Mouse (Mus musculus) liver, embryonic 16.5 days (tissue): ENCODE results near the gene Uvrag. TPM values are rescaled to one million over a fixed set of nuclear protein-coding genes. Genes with fewer than 3 reads are reported as not detected.
A peak's percentile ranks its signal among the peaks of the same experiment; 100 is the strongest.

ENCODE experiments used
- ATAC-seq: fragments of 200-750 bp; cut with Nextera tagmentation; 2 replicates; pipeline ENCODE4 v1.8.0; 2017; ENCODE audit warnings: low read depth, mild to moderate bottlenecking, moderate number of reproducible peaks, moderate library complexity
- H3K27ac ChIP-seq: fragments of 300-500 bp; sonication (generic); 2 replicates; pipeline ENCODE4 v1.5.1; 2014; ENCODE audit warnings: mild to moderate bottlenecking, low read length
- H3K27me3 ChIP-seq: fragments of 300-500 bp; sonication (generic); 2 replicates; pipeline ENCODE4 v1.6.1; 2014; ENCODE audit warnings: low read depth, low read length, mixed read lengths; ENCODE audit not compliant: control insufficient read depth, insufficient read depth
- H3K36me3 ChIP-seq: fragments of 300-500 bp; sonication (generic); 2 replicates; pipeline ENCODE4 v1.6.1; 2014; ENCODE audit warnings: mild to moderate bottlenecking; ENCODE audit not compliant: control insufficient read depth, insufficient read depth
- H3K4me1 ChIP-seq: fragments of 300-500 bp; sonication (generic); 2 replicates; pipeline ENCODE4 v1.6.1; 2014; ENCODE audit warnings: low read depth, low read length, mixed read lengths; ENCODE audit not compliant: control insufficient read depth
- H3K4me2 ChIP-seq: fragments of 300-500 bp; sonication (generic); 2 replicates; pipeline ENCODE4 v1.6.1; 2014; ENCODE audit warnings: low read depth, low read length, mixed read lengths
- H3K4me3 ChIP-seq: fragments of 300-500 bp; sonication (generic); 2 replicates; pipeline ENCODE4 v1.5.1; 2014; ENCODE audit warnings: low read depth, mild to moderate bottlenecking, low read length
- H3K9ac ChIP-seq: fragments of 300-500 bp; sonication (generic); 2 replicates; pipeline ENCODE4 v1.6.1; 2014; ENCODE audit warnings: low read depth, low read length
- H3K9me3 ChIP-seq: fragments of 300-500 bp; sonication (generic); replicated peaks from 2 replicates; pipeline ENCODE4 v1.6.1; 2016; ENCODE audit warnings: low read length; ENCODE audit not compliant: control insufficient read depth
- WGBS: fragments of 180-500 bp; shearing (Covaris S2); extraction: QIAGEN DNeasy Blood & Tissue Kit; methylation state at CpG from one replicate; pipeline ENCODE4 v1.1.7; 2014; ENCODE audit not compliant: insufficient replicate concordance; 5-methylcytosine and 5-hydroxymethylcytosine counted together
- polyA plus RNA-seq: library from polyadenylated mRNA; unstranded; fragments of >200 nt; fragmentation: Nextera tagmentation; extraction: Ambion mirVana; gene quantifications from 2 replicates; pipeline ENCODE4 v1.2.1, GENCODE M21; 2015

Gene Uvrag
- polyA plus RNA-seq, 1 experiment from 2014 or later, result 8.2 TPM

GRCm38 (mm10) chr7:98887811-98888261, 253.1 kb downstream of the Uvrag start:
- H3K9ac ChIP-seq, result no peak overlapping the region
- H3K36me3 ChIP-seq, result no peaks in the 10 kb centered on the region; the same call in 1 of the 2 replicates
- H3K4me1 ChIP-seq, result no peaks in the 10 kb centered on the region
- no peak overlapping the region for H3K4me2 ChIP-seq
- H3K27ac ChIP-seq, result no peak overlapping the region
- no peaks in the 10 kb centered on the region for H3K27me3 ChIP-seq
- no peak for ATAC-seq
- no peak overlapping the region for H3K4me3 ChIP-seq
- WGBS, result 78% methylated on average over 22 of the region's 22 CpGs
- H3K9me3 ChIP-seq, result no peaks in the 10 kb centered on the region

GRCm38 (mm10) chr7:98881887-98882286, 259.1 kb downstream of the Uvrag start:
- Histone ChIP-seq H3K27me3 (no peaks in the 10 kb centered on the region), H3K4me3 (no peak overlapping the region), H3K9me3 (no peaks in the 10 kb centered on the region), H3K9ac (no peak overlapping the region), H3K36me3 (no peaks in the 10 kb centered on the region), H3K4me2 (no peak overlapping the region), H3K27ac (no peak overlapping the region), H3K4me1 (no peaks in the 10 kb centered on the region)
- 48% methylated on average over 4 of the region's 4 CpGs for WGBS
- ATAC-seq, result no peak

GRCm38 (mm10) chr7:98879176-98879575, 261.8 kb downstream of the Uvrag start:
- Histone ChIP-seq H3K4me3 (no peak overlapping the region), H3K9me3 (no peaks in the 10 kb centered on the region), H3K4me1 (no peaks in the 10 kb centered on the region), H3K36me3 (no peaks in the 10 kb centered on the region), H3K4me2 (no peak overlapping the region), H3K27me3 (no peaks in the 10 kb centered on the region), H3K9ac (no peak overlapping the region), H3K27ac (no peak overlapping the region)
- ATAC-seq, result no peak
- WGBS, result 73% methylated on average over 2 of the region's 2 CpGs

GRCm38 (mm10) chr7:98876119-98876518, 264.8 kb downstream of the Uvrag start:
- no peaks in the 10 kb centered on the region for H3K36me3 ChIP-seq
- 51% methylated on average over 13 of the region's 13 CpGs for WGBS
- no peak for ATAC-seq

GRCm38 (mm10) chr7:98875390-98875990, 265.5 kb downstream of the Uvrag start:
- H3K4me1 ChIP-seq, result no peaks in the 10 kb centered on the region
- WGBS, result 47% methylated on average over 13 of the region's 13 CpGs
- H3K27ac ChIP-seq, result no peak overlapping the region
- no peak overlapping the region for H3K4me3 ChIP-seq
- no peaks in the 10 kb centered on the region for H3K9me3 ChIP-seq
- H3K4me2 ChIP-seq, result no peak overlapping the region
- H3K9ac ChIP-seq, result no peak overlapping the region
- no peaks in the 10 kb centered on the region for H3K27me3 ChIP-seq
- no peak for ATAC-seq
- no peaks in the 10 kb centered on the region for H3K36me3 ChIP-seq

More at GRCm38 (mm10) chr7:98876119-98876518, 264.8 kb downstream of the Uvrag start:
- Histone ChIP-seq H3K27ac (no peak overlapping the region), H3K4me1 (no peaks in the 10 kb centered on the region), H3K4me3 (no peak overlapping the region), H3K4me2 (no peak overlapping the region), H3K9me3 (no peaks in the 10 kb centered on the region), H3K27me3 (no peaks in the 10 kb centered on the region), H3K9ac (no peak overlapping the region)

- Histone ChIP-seq H3K4me1 (no peaks in the 10 kb centered on the region), H3K36me3 (no peaks in the 10 kb centered on the region), H3K4me2 (no peak overlapping the region), H3K27ac (no peak overlapping the region), H3K4me3 (no peak overlapping the region), H3K27me3 (no peaks in the 10 kb centered on the region), H3K9me3 (no peaks in the 10 kb centered on the region), H3K9ac (no peak overlapping the region)
- ATAC-seq, result peak; percentile 65
- 47% methylated on average over 6 of the region's 6 CpGs for WGBS
Measured at GRCm38 (mm10) chr7:98874411-98874951, 266.5 kb downstream of the Uvrag start.

- Histone ChIP-seq H3K9ac (no peak overlapping the region), H3K27ac (no peak overlapping the region), H3K4me1 (no peaks in the 10 kb centered on the region), H3K9me3 (no peaks in the 10 kb centered on the region), H3K4me2 (no peak overlapping the region), H3K27me3 (no peaks in the 10 kb centered on the region), H3K36me3 (no peaks in the 10 kb centered on the region), H3K4me3 (no peak overlapping the region)
- ATAC-seq, result no peak
- WGBS, result 84% methylated on average over 12 of the region's 12 CpGs
Measured at GRCm38 (mm10) chr7:98873316-98873715, 267.6 kb downstream of the Uvrag start.

- no peak overlapping the region for H3K4me2 ChIP-seq
- H3K9me3 ChIP-seq, result no peaks in the 10 kb centered on the region
- no peak overlapping the region for H3K9ac ChIP-seq
- no peak for ATAC-seq
- H3K27me3 ChIP-seq, result no peaks in the 10 kb centered on the region
- no peaks in the 10 kb centered on the region for H3K36me3 ChIP-seq
- WGBS, result 61% methylated on average over 12 of the region's 12 CpGs
- H3K4me1 ChIP-seq, result no peaks in the 10 kb centered on the region
- no peak overlapping the region for H3K4me3 ChIP-seq
- H3K27ac ChIP-seq, result no peak overlapping the region
Measured at GRCm38 (mm10) chr7:98871882-98872281, 269.1 kb downstream of the Uvrag start.

GRCm38 (mm10) chr7:98870791-98871190, 270.1 kb downstream of the Uvrag start:
- Histone ChIP-seq H3K36me3 (no peaks in the 10 kb centered on the region), H3K4me2 (no peak overlapping the region), H3K4me1 (no peaks in the 10 kb centered on the region), H3K9ac (no peak overlapping the region), H3K27me3 (no peaks in the 10 kb centered on the region), H3K27ac (no peak overlapping the region), H3K4me3 (no peak overlapping the region), H3K9me3 (no peaks in the 10 kb centered on the region)
- no peak for ATAC-seq
- 35% methylated on average over 12 of the region's 12 CpGs for whole genome bisulfite sequencing
